Mouse (Mus musculus): Measurements from ENCODE around the gene Tmbim4.
A peak's percentile ranks its signal among the peaks of the same experiment; 100 is the strongest.

The Tmbim4 gene

DNA sequence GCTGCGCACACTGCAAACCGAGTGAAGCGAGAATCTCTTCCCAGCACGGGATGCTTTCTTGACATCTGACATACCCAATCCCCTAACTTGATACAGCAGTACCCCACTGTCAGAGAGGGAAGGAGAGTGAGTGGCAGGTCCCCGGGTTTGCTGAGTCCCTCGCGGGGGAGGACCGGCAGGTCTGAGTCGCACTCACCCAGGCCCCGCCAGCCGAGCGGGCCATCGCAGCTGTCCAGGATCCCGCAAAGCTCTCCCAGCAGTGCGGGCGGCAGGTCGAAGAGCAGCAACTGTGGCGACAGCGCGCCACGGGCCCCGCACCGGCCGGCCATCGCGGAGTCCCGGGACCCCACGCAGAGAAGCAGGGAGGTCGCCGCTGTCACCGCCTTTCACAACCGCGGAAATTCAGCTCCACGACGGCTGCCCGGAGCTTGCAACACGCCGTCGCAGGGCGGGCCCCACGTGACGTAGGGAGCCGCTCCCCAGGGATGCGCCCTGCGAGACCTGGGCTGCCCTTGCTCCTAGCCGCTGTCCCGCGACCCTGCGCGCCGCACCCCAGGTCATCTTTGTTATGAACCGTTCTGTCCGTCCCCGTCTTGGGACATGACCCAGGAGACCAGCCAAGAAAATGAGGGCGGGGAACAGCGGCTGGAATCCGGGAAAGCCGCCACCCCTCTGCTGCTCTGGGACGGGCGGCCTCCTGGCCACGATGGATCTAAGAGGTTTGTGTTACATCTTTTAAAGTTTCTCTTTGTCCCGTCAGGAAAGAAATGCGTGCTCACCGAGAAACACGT is at the start of gene Tmbim4:
Gene Tmbim4, plus strand, starts transcription at position 460 of the 791 bp plus-strand sequence.
- DNase-seq (ENCODE audit: low spot score in 2 of 2): peak in 1 of 2 experiments; percentile 15

DNA sequence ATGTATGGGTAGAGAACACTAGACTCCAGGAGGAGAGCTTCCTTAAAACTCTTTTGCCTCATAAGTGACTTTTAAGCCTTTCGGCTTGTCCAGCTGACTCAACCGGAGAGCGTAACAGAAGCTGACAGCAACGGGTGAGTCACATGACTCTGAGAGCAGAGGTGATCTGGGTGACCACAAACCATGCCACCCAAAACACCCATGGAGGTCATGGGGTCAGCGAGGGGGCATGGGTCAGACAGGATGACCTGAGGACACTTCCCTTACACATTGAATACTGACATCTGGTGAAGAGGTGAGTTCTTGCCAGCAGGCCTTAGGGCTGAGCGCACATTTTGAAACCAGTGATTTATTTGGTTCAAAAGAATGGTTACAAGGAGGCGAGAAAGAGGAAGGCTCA is 49.7 kb upstream of the Tmbim4 start:
- DNase-seq (ENCODE audit: low spot score in 2 of 2): no peak

DNA sequence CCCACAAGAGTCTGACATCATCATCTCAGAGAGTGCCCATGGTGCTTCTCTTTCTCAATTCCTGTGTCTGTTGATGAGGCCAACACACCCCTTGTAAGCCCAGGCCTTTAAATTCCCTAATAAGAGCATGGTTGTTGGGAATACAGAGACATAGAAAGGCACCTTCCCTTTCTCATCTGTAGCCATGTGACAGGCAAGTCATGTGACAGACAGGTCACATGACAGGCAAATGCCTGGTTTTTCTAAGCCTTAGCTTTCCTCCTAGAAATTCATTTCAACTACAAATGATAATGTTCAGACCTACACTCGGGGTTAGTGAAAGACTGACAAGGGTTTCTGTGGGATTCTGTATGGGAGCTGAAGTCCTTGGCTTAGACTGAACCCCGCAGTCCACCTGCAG is 47.5 kb upstream of the Tmbim4 start:
- no peak for DNase-seq (ENCODE audit: low spot score in 2 of 2)

DNA sequence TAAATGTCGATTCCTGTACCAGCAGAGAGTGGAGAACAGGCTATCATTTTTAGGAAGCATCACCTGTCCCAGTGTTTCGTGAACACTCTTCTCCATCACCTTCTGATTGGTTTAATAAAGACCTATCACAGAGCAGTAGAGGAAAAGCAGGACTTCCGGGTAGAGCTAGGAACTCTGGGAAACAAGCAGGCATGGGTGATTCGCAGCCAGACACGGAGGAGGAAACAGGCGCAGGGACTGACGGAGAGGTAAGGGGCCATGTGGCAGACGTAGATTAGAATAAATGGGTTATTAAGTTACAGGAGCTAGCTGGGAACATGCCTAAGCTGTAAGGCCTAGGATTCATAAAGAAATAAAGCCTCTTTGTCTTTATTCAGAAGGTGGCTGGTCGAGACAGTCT is 40.9 kb upstream of the Tmbim4 start:
- DNase-seq (ENCODE audit: low spot score in 2 of 2): no peak

DNA sequence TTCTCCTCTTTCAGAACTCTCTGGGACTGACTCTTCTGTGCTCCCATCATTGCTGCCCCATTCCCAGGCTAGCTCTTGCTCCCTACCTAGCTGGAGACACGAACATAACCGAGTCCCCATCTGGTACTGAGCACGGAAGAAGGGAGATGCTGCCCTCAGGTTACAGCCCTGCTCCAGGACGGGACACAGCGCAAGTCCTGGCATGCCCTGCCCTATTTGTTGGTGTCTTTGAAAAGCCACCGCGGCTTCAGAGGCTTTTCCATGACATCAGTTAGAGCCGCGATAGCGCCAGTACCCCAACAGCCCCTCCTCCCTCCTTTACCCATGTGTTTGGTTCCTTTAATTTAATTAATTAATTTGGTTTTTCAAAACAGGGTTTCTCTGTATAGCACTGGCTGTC is 38.5 kb upstream of the Tmbim4 start:
- DNase-seq (ENCODE audit: low spot score in 2 of 2): no peak

DNA sequence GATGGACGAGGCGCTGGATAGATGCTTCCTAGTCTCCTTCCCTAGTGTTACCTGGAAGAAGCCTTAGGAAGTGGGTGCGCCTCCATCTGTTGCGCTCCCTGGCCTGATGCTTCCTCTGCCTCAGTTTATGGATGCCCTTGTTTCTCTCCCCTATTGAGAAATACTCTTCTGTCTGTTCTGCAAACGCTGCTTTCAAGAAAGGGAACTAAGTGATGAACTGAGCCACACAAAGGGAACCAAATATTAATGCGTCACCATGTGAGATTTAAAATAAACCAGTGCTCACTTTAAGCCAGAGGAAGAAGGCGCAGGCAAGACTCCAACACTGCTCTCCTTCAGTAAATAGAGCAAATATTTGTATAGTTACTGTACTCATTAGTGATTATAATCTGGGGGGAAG is 37.9 kb upstream of the Tmbim4 start:
- no peak for DNase-seq (ENCODE audit: low spot score in 2 of 2)

DNA sequence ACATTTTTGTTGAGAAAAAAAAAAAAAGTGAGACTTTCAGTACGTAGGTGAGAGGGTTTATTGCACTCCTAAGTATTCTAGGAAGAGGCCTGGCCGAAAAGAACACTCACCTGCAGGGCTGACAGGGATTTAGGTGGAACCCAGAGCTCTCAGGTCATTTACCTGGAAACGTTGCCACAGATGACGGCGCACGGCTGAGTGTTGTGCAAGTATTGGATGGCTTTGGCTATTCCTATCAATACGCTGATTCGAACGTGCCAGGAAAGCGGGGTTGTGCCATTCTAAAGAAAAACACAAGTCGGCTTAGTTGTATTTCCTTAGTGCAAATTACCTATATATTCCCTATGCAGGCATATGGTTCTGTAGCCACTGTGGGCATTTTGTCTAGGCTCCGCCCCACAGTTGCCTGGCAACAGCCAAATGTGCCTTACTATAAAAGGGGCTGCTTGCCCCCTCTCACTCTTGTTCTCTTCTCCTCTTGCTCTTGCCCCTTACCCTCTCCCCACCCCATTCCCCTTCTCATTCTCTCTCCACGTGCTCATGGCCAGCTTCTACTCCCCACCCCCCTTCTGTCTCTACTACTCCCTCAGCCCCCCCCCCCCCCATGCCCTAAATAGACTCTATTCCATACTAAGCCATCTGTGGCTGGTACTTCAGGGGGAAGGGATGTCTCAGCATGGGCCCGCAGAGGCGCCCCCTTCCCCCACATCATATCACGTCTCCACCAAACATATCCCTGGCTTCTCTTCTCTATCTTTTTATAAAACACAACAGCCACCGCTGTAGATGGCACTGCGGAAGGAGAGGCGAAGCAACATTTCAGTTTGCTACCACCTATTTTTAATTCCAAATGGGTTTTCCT is 36.2 kb upstream of the Tmbim4 start:
- DNase-seq (ENCODE audit: low spot score in 2 of 2): no peak

DNA sequence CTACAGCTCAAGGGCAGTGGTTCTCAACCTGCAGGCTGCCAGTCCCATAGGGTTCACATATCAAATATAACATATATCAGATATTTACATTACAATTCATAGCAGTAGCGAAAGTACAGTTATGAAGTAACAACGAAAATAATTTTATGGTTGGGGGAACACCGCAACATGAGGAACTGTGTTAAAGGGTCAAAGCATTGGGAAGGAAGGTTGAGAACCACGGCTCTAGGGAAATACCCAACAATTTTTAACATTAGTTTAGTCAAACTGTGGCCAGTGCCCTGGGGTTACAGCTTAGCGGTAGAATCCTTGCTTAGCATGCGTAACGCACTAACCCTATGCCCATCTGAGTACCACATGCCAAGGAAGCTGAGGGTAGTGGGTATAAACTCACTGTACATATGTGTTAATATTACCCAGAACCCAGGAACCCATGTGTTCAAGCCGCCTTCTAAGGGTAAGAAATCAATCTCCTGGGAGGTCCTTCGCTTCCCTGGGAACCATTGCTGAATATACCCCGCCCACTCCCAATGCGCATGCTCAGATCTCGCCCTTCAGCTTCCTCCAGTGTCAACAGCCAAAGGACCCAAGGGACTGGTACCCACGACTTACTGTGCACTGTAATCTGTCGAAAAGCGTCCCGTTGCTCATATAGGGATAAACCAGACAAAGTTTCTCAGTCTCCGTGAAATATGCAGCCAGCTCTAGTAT is 35.4 kb upstream of the Tmbim4 start:
- DNase-seq (ENCODE audit: low spot score in 2 of 2): no peak

DNA sequence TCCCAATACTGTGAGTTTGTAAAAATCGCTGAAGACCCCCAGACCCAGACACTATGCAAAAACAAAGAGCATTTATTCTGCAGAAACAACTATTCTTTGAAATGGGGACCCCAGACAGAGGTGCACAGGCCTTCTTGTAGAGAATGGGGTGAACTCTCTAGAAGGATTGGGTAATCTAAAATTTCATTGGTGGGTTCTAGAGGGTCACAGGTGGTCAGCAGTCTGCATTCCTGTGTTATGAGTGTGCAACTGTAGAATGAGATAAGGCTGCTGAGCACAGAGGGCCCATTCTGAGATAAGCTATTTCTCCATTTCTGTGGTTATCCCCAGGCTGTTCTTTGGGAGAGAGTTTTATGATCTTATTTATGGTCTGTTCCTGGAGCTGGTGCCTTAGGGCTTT is 33.3 kb upstream of the Tmbim4 start:
- DNase-seq (ENCODE audit: low spot score in 2 of 2): no peak

DNA sequence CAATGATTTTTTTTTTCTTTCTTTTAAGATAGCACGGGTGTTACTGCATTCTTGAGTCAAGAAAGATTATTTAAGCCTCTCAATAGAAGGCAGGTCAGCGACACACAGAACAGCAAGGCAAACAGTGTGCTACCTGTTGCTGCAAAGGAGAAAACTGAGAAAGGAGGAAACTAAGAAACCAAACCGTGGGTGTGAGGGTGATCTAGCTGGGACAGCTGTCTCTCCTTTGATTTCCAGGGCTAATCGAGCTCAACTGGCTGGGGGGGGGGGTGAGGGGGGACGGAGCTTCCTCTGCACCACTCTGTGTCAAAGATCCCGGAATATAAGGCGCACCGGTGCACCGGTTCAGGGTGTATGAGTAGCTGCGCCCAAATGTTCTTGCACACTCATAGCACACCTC is 32.3 kb upstream of the Tmbim4 start:
- DNase-seq (ENCODE audit: low spot score in 2 of 2): no peak

DNA sequence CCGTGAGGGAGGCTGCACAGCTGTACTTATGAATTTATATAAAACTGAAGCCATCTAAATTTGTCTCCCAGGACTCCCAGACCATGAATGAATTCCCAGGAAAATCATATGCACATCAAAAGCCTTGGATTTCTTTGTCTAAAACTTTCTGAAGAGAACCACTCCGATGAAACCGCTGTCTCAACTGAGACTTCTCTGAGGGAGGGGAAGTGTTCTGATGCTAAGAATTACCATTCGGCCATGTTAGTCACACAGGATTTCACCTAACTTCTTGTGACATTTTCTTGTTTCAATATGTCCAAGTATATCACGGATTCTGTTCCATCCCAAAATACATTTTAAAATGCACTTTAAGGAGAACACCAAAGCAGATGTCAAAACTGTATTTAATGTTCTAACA is 31.5 kb upstream of the Tmbim4 start:
- DNase-seq (ENCODE audit: low spot score in 2 of 2): no peak

DNA sequence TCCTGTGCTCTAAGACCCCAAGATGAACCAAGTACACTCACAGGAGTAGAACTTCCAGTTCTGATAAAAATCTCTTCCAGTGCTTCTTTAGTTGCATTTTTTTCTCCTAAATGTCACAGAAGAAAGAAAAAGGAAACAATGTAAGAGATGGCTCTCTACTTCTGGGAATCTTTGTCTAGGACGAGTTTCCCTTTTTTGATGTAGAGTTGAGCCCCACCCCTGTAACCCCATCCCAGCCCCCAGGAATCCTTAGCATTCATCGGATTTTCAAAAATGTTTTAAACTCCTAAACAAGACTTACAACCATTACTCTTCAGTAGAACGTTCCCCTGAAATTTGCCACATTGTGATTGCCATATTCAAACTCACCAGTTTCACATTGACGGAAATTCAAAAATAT is 31.1 kb upstream of the Tmbim4 start:
- DNase-seq (ENCODE audit: low spot score in 2 of 2): no peak

DNA sequence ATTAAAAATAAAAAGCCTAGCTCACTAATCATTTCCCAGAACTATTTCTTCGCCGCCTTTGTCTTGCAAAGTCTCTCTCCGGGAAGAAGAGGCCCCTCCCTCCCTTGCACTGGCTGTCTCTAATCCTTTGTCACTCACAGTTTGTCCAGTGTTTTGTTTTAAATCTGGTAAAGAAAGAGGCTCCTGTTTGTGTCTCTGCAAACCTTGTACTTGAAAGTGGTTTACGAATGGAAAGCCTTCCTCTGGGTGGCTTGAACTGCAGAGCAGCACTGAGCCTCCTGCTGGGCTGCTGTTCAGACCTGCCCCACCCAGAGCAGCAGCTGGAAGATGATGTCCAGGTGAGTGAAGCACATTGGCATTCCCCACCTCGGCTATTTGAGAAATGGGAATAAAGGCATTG is 30.1 kb upstream of the Tmbim4 start:
- DNase-seq (ENCODE audit: low spot score in 2 of 2): no peak

DNA sequence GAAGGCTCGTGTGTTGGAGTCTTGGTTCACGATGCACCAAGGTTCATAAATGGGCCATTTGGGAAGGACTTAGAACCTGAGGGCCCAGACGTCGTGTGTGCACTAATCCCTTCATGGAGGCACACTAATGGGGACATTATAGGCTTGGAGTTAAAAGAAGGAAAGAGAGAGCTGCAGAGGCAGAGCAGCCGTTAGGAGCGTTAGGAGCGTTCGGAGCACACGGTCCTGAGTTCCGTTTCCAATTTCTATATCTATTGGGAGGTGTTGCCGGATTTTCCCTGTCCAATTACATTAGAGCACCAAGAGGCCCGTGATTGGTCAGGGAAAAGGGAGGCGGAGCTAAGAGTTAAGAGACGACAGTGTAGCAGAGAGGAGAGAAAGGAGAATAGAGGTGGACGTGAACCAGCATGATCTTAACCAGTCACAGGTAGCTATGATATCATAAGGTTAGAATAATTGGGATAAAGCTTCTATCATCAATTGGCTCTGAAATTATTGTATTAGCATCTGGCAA is 27.1 kb upstream of the Tmbim4 start:
- DNase-seq (ENCODE audit: low spot score in 2 of 2): no peak

DNA sequence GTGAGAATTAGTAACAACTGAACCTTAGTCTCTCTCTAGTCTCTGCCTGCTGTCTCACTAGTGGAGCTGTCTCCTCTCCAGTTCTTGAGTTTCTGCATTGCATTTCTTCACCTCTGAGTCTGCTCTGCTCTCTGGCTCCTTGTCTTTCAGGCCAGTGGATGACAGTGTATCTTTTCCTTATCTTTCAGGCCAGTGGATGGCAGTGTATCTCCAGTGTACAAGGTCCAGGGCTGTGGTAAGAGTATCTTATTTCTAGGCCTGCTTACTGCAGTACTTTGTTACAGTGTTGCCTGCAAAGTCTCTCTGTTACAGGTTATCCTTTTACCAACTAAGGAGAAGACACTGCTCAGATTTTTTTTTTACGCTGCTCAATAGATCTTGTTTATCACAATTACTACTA is 18.5 kb upstream of the Tmbim4 start:
- DNase-seq (ENCODE audit: low spot score in 2 of 2): no peak

DNA sequence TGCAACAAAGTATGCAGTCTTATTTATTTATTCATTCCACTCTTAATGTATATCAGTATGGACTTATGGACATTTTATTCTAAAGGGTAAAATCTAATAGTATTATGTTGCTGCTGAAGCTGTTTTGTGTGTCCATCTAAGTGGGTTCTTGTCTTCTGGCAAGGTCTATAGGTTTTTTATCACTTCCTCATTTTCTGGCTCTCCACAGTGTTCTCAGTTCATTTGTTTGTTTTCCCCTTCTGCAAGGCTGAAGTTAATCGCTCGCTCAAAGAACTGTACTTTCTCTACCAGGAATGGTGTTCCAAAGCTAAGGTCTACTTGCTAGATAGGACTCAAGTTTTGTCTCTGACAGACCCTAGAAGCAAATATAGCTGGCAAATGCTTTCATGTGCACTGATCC is 18.0 kb upstream of the Tmbim4 start:
- no peak for DNase-seq (ENCODE audit: low spot score in 2 of 2)

DNA sequence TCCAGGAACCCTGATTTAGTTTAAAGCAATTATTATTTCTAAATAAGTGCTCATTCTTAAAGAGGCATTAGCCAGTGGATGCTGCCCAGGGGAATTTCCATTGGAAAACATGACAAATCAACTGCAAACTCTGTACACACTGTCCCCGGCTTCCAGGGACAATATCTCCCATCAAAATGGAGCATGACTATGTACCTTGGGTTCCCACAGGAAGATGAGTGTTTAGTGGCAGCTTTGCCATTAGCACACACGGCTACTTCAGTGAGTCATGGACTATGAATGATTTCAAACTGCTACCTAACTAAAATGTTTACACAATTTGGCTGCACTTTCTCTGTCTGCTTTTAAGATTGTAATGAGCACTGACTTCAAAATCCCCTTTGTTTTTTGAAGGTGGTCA is 12.9 kb upstream of the Tmbim4 start:
- no peak for DNase-seq (ENCODE audit: low spot score in 2 of 2)

DNA sequence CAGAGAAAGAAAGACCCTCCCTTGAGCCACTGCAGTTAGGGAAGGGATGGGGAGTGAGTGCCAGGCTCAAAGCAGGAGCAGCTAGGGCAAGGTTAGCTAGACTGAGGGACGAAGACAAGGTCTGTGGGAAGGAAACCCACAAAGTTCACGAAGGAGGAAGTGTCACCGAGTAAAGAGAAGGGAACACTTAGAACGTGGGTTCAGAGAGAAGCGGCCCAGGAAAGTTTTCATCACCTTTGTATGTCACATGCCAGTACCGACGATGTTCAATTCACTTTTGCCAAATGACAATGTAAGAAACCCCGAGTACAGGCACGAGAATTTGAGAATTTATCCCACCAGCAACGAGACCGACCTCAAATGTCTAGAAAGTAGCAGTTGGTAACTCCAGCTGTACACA is 12.1 kb upstream of the Tmbim4 start:
- no peak for DNase-seq (ENCODE audit: low spot score in 2 of 2)

DNA sequence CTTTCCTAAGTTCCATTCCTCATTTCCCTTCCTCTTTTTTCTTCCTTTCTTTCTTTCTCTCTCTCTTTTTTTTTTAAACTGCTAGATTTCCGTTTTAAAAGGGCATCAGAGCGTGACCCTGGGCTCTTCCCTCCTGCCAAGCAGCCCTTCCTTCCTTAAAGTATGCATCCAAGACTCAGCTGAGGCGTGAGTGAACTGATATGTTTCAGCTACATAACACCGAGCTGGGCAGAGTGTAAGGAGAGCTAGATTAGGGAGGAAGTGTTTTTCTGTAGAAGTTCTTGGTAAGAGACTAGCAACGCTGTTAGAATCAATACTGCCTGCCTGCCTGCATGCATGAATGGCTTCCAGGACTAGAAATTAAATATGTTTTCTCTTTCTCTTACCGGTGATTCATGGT is 11.6 kb upstream of the Tmbim4 start:
- no peak for DNase-seq (ENCODE audit: low spot score in 2 of 2)

DNA sequence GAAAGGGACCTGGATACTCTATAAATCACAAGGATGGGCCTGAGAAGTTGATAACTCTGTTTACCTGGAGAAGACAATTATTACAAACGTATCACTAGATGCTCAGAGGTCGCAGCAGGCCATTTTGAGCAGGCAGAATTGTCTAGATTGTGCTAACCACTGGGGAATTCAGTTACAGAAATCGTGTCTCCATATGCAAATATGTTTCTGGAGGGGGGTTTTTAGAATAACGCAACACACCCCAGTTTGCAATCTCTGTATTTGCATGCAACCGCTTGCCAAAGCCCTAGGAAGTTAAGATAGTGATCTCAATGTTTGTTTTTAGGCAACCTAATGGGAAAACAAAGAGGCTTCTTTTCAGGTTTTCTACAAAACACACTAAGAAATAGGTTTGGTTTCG is 10.2 kb upstream of the Tmbim4 start:
- DNase-seq (ENCODE audit: low spot score in 2 of 2): no peak

DNA sequence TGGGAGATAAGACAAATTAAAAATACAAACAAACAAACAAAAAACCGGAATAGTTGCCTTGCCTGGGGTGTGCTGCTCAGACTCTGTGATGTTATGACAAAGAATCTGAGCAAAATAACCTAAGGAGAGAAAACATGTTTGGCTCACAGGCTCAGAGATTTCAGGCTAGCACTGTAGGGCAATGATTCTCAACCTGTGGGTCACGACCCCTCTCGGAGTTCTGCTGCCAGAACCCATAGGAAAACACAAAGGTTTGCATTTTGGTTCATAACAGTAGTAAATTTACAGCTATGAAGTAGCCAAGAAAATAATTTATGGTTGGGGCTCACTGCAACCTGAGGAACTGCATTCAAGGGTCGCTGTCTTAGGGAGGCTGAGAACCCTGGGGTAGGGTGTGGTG is 9.1 kb upstream of the Tmbim4 start:
- no peak for DNase-seq (ENCODE audit: low spot score in 2 of 2)

DNA sequence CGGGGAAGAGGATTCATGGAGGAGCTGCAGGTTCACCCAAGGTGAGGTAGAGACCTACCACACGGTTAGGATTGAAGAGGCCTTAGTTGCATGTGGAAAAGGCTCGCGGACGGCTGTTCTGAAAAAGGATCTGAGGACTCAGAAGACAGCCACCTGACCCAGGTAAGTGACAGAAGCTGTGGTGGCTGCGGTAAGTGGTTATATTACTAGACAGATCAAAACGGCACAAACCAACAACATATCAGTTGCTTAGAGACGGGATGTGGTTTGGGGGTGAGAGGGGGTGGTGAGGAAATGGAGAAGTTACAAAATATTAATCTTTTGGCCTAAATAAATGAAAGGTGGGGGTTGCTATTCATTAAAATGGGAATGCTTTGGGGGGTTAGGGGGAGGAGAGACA is 8.1 kb upstream of the Tmbim4 start:
- DNase-seq (ENCODE audit: low spot score in 2 of 2): no peak
